Mouse (Mus musculus) hematopoietic multipotent progenitor cell, adult 10-12 weeks (in vitro differentiated cells): ENCODE data around the gene Thoc3. TPM values are rescaled to one million over a fixed set of nuclear protein-coding genes. Genes with fewer than 3 reads are reported as not detected.

Source experiments
- polyA plus RNA-seq: library from polyadenylated mRNA; stranded (reverse); fragments of >175 nt; gene quantifications from 2 replicates; pipeline ENCODE4 v1.2.3, GENCODE M21; 2012; ENCODE audit warnings: low replicate concordance

The Thoc3 gene
- polyA plus RNA-seq: 48.5 and 51.5 TPM in 2 replicates

DNA sequence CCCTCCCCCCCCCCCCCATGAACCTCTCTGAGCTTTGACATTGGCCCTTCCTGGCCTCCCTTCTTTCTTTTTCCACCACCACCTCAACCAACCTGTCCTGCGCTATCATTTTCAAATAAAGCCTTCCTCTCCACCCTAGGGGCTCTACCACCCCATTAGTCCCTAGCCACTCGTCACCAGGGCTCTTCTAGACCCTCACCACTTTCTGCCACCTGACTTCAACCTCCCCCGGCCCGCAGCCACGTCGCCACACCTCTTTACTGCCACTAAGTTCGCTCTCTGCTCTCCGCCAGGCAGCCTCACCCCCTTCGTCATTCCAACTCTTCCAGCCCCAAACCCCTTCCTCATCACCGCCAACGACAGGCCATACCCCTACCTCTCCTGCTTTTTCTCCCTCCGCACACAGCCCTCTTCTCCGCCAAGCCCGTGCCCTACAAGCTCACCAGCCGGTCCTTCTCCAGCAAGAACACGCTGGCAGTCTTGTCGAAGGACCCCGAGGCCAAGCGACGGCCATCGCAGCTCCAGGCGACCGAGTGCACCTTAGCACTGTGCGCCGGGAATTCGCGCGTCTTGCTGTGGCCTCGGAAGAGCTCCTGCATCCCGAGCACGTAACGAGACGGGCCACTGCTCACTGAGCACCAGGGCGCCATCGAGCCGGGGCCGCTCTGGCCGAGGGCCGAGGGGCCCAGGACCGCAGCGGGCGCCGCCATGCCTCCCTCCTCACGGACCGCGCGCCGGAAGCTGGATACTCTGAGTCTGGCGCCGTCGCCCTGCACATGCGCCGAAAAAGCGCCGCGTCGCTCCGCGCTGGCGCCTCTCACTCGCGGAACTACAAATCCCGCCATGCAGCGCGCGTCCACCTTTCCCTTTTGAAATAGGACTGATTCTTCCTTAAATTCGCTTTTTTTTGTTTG, at the start of gene Thoc3:
TSS of gene Thoc3 (minus strand) at position 752 of the 914 bp plus-strand sequence.

DNA sequence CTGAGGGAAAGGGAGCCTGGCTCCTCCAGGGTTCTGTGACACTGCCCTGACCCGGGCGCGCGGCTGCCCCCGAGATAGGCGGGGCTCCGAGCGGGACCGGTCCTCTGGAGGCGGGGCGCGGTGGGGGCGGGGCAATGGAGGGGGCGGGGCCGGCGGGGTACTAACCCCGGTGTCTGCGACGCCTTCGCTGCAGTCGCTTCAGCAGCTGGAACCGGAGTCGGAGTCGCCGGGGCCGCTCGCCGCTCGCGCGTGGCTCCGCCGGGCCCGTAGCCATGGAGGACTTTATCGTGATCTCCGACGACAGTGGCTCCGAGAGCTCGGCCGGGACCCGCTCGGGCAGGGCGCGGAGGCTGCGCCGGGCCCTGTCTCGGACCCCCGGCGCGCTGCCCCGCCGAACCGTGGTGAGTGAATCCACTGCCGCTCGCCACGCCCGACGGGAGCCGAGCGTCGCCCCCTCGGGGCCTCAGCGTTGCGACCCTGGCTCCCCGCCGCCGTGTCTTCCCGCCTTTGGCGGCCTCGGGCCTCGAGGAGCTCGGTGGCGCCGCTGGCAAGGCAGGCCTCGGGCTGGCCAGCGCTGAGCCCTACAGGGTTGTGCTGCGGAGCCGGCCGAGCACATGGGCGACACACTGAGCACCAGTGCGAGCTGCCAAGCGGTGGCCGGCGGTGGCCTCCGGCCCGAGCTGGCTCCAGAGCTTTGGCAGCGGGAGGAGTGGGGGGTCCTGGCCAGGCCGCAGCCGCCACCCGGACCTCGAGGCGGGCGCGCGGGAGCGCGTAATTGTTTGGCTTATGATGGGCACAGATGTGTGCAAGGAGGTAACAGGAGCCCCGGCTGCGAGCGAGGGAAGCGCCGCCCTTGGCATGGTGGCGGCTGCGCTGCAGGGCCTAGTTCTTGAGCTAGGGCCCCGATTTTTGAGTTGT, 35.2 kb upstream of the Thoc3 start, which contains the start of gene Simc1:
TSS of gene Simc1 (plus strand) at position 176 of the 918 bp plus-strand sequence.

Other genes with a start within 250 kb of the Thoc3 start
- 5.4 and 10.9 TPM in 2 replicates for gene Cplx2, start 97.5 kb downstream of the Thoc3 start, polyA plus RNA-seq
- 2.5 and 6.5 TPM in 2 replicates for gene Simc1, start 34.9 kb upstream of the Thoc3 start, polyA plus RNA-seq
- gene 4833439L19Rik, start 96.6 kb upstream of the Thoc3 start, polyA plus RNA-seq: 33.1 and 35.0 TPM in 2 replicates
- gene Arl10, start 106.2 kb upstream of the Thoc3 start, polyA plus RNA-seq: 16.0 and 34.8 TPM in 2 replicates
- 11.6 and 18.1 TPM in 2 replicates for gene Nop16, start 121.2 kb upstream of the Thoc3 start, polyA plus RNA-seq
- gene Higd2a, start 121.4 kb upstream of the Thoc3 start, polyA plus RNA-seq: 18.7 and 114 TPM in 2 replicates
- 37.1 and 61.7 TPM in 2 replicates for gene Cltb, start 142.5 kb upstream of the Thoc3 start, polyA plus RNA-seq
- 19.3 and 19.8 TPM in 2 replicates for gene Faf2, start 152.9 kb upstream of the Thoc3 start, polyA plus RNA-seq
- 531 and 756 TPM in 2 replicates for gene Rnf44, start 225.1 kb upstream of the Thoc3 start, polyA plus RNA-seq
- gene Cdhr2, start 232.6 kb upstream of the Thoc3 start, polyA plus RNA-seq: 0.02 TPM in 1 of 2 replicates, not detected in the other